In genomic region chr5:147020579-147020978, GRCm38 (mm10) we compare ENCODE assay signal across 16 mouse cellular contexts.
"Had no signal": no experiment of that assay in that cellular context is flagged by ENCODE, and none has a peak within 500 bp of the region (broad histone marks: within the 10 kb centered on the region; RNA-seq: fewer than 3 reads in every experiment).

No protein-coding gene starts in this region.

- ATAC-seq: midbrain, embryonic 16.5 days had no signal

- H3K4me1 ChIP-seq: midbrain, embryonic 10.5 days; neural tube, embryonic 15.5 days; stomach, embryonic 15.5 days had no signal

- H3K27me3 ChIP-seq: midbrain, embryonic 12.5 days; neural tube, embryonic 13.5 days; neural tube, embryonic 15.5 days; stomach, embryonic 15.5 days had no signal

- H3K4me2 ChIP-seq: lung, embryonic 14.5 days; midbrain, embryonic 12.5 days; neural tube, embryonic 13.5 days; neural tube, embryonic 15.5 days; stomach, embryonic 15.5 days had no signal

- DNase-seq: lung, embryonic 14.5 days; lung, postnatal 10 days; lung, postnatal 4 days; midbrain, embryonic 14.5 days; right cerebral cortex, postnatal 14 days; thymus, adult 2 months; thymus, postnatal 25 days; thymus, postnatal 4 days had no signal

- H3K4me3 ChIP-seq: midbrain, embryonic 10.5 days; midbrain, embryonic 12.5 days; myocyte; neural tube, embryonic 13.5 days; neural tube, embryonic 15.5 days; stomach, embryonic 15.5 days had no signal

- H3K9ac ChIP-seq: lung, embryonic 14.5 days; midbrain, embryonic 12.5 days; neural tube, embryonic 13.5 days; neural tube, embryonic 15.5 days; stomach, embryonic 15.5 days had no signal

- H3K9me3 ChIP-seq: midbrain, embryonic 10.5 days; midbrain, embryonic 12.5 days; neural tube, embryonic 13.5 days; neural tube, embryonic 15.5 days; stomach, embryonic 15.5 days had no signal

- H3K36me3 ChIP-seq: neural tube, embryonic 15.5 days had no signal

- H3K27ac ChIP-seq: midbrain, embryonic 10.5 days; midbrain, embryonic 12.5 days; neural tube, embryonic 13.5 days; neural tube, embryonic 15.5 days; stomach, embryonic 15.5 days; stomach, postnatal 0 days had no signal
